Mouse (Mus musculus) liver, adult 2 months (tissue): ENCODE measurements around the gene Nol8. TPM values are rescaled to one million over a fixed set of nuclear protein-coding genes. Genes with fewer than 3 reads are reported as not detected.

ENCODE experiments used
- DNase-seq: peaks from one replicate; pipeline ENCODE4 v3.0.0-alpha.2; 2011; ENCODE audit warnings: low read depth, low spot score; ENCODE audit errors: extremely low read depth
- H3K27ac ChIP-seq: fragments of 200-500 bp; replicated peaks from 2 replicates; pipeline ENCODE4 v1.5.1; 2012; ENCODE audit warnings: low read depth, mild to moderate bottlenecking, control low read depth, inconsistent platforms, low read length; ENCODE audit not compliant: insufficient read depth
- H3K27me3 ChIP-seq: fragments of 200-500 bp; 2 replicates; pipeline ENCODE4 v1.6.1; 2012; ENCODE audit warnings: mild to moderate bottlenecking, moderate library complexity, low read length, inconsistent platforms; ENCODE audit not compliant: control insufficient read depth, insufficient read depth
- H3K36me3 ChIP-seq: fragments of 200-500 bp; 2 replicates; pipeline ENCODE4 v1.6.1; 2012; ENCODE audit warnings: low read length, inconsistent platforms; ENCODE audit not compliant: control insufficient read depth, insufficient read depth
- H3K4me1 ChIP-seq: fragments of 200-500 bp; 2 replicates; pipeline ENCODE4 v1.6.1; 2011; ENCODE audit warnings: low read length; ENCODE audit not compliant: control insufficient read depth, insufficient read depth
- H3K4me3 ChIP-seq: fragments of 200-500 bp; 2 replicates; pipeline ENCODE4 v1.5.1; 2011; ENCODE audit warnings: low read depth, mild to moderate bottlenecking, control low read depth, low read length, moderate library complexity; ENCODE audit not compliant: insufficient read depth
- H3K79me2 ChIP-seq: fragments of 200-500 bp; 2 replicates; pipeline ENCODE4 v1.6.1; 2012; ENCODE audit warnings: inconsistent platforms, mild to moderate bottlenecking, low read length, moderate library complexity; ENCODE audit not compliant: control insufficient read depth, insufficient read depth
- H3K9ac ChIP-seq: fragments of 200-500 bp; 2 replicates; pipeline ENCODE4 v1.6.1; 2012; ENCODE audit warnings: low read depth, mild to moderate bottlenecking, control low read depth, inconsistent platforms, low read length
- CTCF ChIP-seq: fragments of 200-500 bp; IDR thresholded peaks from 2 replicates; pipeline ENCODE4 v1.5.1; 2011; ENCODE audit warnings: low read depth, low read length, control low read depth
- POLR2A ChIP-seq: fragments of 200-500 bp; IDR thresholded peaks from 2 replicates; pipeline ENCODE4 v1.6.1; 2011; ENCODE audit warnings: low read length, control low read depth; ENCODE audit not compliant: insufficient read depth; ENCODE audit errors: extremely low read depth
- WGBS: fragments of 180-500 bp; shearing (Covaris S2); methylation state at CpG from one replicate; pipeline ENCODE4 v1.1.7; 2018; 5-methylcytosine and 5-hydroxymethylcytosine counted together
- polyA plus RNA-seq: library from polyadenylated mRNA; depleted of rRNA; stranded (reverse); fragments of >200 nt; gene quantifications from 2 replicates; pipeline ENCODE4 v1.2.3, GENCODE M21; 2012; rRNA removed
- total RNA-seq: library from RNA; depleted of rRNA; stranded (reverse); fragments of >200 nt; gene quantifications from 2 replicates; pipeline ENCODE4 v1.2.3, GENCODE M21; 2014; rRNA removed

Gene Nol8
- total and polyA plus RNA-seq, 2 experiments = 1.1 to 6.5 TPM

DNA sequence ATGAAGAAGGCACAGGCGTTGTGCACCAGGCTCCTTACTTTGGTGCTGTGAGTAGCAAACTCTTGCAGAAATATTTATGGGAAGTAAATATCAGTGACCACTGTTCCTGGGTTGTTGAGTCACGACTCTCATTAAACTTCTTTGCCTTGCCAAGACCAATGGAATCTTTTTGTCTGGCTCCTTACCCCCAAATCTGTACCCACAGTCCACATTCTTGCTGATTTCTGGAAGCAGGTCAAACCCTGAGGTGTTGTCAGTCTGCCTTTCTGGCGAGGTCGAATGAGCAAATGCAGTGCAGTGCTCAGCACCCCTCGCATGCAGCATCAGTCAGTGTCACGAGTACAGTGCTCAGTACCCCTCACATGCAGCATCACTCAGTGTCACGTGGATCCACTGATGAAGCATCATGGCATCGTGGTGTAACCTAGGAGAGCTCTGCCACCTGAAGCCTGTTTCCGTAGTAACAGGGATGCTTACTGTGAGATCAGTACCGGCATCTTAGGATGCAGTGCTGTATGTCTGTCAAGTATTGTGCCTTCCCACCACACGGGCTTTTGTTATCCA, 50.4 kb downstream of the Nol8 start:
- TF ChIP-seq POLR2A = no peak
- TF ChIP-seq CTCF = no peak
- H3K4me3 ChIP-seq = no peak overlapping the region
- peaks cover 44% of the 10 kb centered on the region for H3K36me3 ChIP-seq
- H3K9ac ChIP-seq = no peak overlapping the region
- no peak for DNase-seq
- H3K79me2 ChIP-seq = no peaks in the 10 kb centered on the region
- WGBS = 93% methylated on average over 11 of the region's 11 CpGs
- H3K27me3 ChIP-seq = no peaks in the 10 kb centered on the region
- no peak overlapping the region for H3K27ac ChIP-seq
- H3K4me1 ChIP-seq = no peaks in the 10 kb centered on the region

DNA sequence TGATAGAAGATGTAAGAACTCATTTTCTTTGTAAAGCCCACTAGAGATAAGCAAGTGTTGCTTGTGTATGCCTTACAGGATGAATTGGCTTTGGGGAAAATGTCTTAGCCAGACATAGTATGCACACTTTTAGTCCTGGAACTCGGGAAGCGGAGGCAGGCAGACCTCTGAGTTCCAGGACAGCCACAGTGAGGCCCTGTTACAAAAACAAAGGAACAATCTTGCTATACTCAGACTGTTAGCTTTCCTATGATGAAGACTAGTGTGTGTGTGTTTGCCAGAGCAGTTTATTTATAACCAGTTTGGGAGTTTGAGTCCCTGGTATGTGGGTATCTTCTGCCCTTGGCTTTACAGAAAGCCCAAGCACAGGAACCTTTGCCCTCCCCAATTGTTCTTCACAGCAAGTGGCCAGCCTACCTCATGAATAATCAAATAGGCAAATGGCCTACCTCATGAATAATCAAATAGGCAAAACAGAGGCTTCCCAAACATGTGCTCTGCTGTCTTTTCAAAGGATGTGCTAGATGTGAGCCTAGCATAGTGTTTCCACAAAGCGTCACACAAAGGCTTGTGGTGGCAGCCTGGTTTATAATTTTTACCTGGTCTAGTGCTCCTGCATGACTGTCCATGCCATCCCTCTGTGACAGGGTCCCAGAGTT, 53.3 kb downstream of the Nol8 start:
- no peak overlapping the region for H3K4me3 ChIP-seq
- H3K27ac ChIP-seq = no peak overlapping the region
- WGBS = 95% methylated on average over 3 of the region's 3 CpGs
- no peaks in the 10 kb centered on the region for H3K27me3 ChIP-seq
- DNase-seq = no peak
- no peak overlapping the region for H3K9ac ChIP-seq
- H3K79me2 ChIP-seq = no peaks in the 10 kb centered on the region
- H3K4me1 ChIP-seq = no peaks in the 10 kb centered on the region
- peaks cover 59% of the 10 kb centered on the region for H3K36me3 ChIP-seq
- TF ChIP-seq POLR2A = no peak
- TF ChIP-seq CTCF = no peak

DNA sequence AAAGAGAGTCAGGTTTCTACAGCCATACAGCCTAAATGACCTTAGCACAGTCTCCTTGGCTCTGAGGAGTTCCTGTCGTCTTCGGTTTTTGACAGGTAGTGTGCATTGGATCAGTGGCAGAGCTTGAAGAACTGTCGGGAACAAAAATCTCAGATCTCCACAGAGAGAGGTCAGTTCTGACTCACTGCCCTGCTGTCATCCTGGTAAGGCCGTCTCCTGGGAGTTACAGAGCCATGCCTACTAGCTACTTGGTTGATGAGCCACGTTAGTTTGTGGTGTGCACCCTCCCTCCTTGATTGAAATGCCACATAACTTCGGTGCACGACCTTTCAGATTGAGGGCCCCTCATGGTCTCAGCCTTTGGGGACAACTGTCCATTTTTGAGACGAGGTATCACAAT, 55.4 kb downstream of the Nol8 start:
- Histone ChIP-seq H3K27me3 (no peaks in the 10 kb centered on the region), H3K4me3 (no peak overlapping the region), H3K9ac (no peak overlapping the region), H3K79me2 (no peaks in the 10 kb centered on the region), H3K36me3 (peaks cover 54% of the 10 kb centered on the region), H3K27ac (no peak overlapping the region), H3K4me1 (no peaks in the 10 kb centered on the region)
- WGBS = 94% methylated on average over 8 of the region's 8 CpGs
- no peak for DNase-seq
- TF ChIP-seq CTCF (no peak), POLR2A (no peak)

DNA sequence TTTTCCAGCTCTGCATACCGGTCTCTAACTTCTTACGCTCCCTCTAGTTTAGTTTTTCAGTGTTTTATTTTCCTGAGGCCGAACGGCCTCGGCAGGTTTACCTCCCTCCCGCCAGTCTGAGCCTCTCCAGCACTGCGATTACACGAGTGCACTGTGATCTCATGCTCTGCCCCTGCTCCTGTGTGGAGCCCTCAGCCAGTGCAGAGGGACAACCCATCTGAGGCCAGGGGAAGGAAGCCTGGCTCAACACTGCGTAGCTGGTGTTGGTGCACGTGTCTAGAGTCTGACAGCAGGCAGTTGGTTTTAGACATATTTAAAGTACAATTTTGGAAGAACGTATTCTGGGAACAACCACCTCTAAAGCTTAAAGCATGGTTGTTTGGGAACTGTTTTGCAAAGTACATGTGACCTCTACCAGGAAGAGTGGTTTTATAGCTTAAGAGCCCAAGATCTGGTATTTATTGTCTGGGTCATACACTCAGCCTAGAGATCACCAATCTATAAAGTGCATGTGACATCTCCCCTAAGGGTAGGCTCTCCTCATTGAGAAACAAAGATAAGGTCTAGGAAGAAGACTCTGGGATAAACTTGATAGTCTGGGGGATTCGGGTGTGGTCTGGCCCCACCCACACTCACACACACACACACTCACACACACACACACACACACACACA, 59.3 kb downstream of the Nol8 start:
- H3K4me1 ChIP-seq = no peaks in the 10 kb centered on the region
- DNase-seq = no peak
- no peak overlapping the region for H3K4me3 ChIP-seq
- H3K9ac ChIP-seq = no peak overlapping the region
- 97% methylated on average over 12 of the region's 12 CpGs for WGBS
- H3K27me3 ChIP-seq = no peaks in the 10 kb centered on the region
- TF ChIP-seq CTCF (no peak), POLR2A (no peak)
- no peak overlapping the region for H3K27ac ChIP-seq
- H3K79me2 ChIP-seq = no peaks in the 10 kb centered on the region
- peaks cover 57% of the 10 kb centered on the region for H3K36me3 ChIP-seq

DNA sequence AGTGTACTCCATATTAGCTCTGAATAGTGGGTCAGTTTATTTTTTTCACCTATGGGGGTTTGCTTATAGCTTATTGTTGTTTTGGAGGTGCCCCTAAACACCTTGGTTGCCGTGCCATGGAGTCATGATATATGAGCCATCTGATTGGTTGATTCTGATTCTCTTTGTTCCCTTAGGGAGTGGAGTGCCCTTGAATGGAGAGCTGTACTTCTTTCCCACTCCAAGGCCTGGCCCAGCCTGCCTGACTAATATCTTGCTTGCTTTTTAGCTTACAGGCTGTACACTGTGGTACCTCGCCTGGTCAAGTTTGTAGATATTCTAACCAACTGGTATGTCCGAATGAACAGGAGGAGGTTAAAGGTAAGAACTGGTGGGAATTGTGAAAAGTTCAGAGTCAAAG, 66.4 kb downstream of the Nol8 start:
- H3K27me3 ChIP-seq = no peaks in the 10 kb centered on the region
- DNase-seq = no peak
- no peaks in the 10 kb centered on the region for H3K79me2 ChIP-seq
- H3K4me1 ChIP-seq = no peaks in the 10 kb centered on the region
- WGBS = 90% methylated on average over 3 of the region's 3 CpGs
- no peak overlapping the region for H3K9ac ChIP-seq
- no peak overlapping the region for H3K27ac ChIP-seq
- no peak overlapping the region for H3K4me3 ChIP-seq
- peaks cover 70% of the 10 kb centered on the region for H3K36me3 ChIP-seq
- TF ChIP-seq POLR2A (no peak), CTCF (no peak)

Other genes with a start within 250 kb of the Nol8 start
- 5.0 and 5.6 TPM in 2 replicates for gene Ippk, start 231.8 kb upstream of the Nol8 start, total RNA-seq
- gene Ippk, start 231.8 kb upstream of the Nol8 start, polyA plus RNA-seq = 3.2 and 3.9 TPM in 2 replicates
- gene Tes3-ps, start 159.8 kb upstream of the Nol8 start, total RNA-seq = 0.13 and 0.18 TPM in 2 replicates
- gene Tes3-ps, start 159.8 kb upstream of the Nol8 start, polyA plus RNA-seq = 0.04 TPM in 2 replicates
- gene Ecm2, start 148.3 kb upstream of the Nol8 start, total RNA-seq = 0.55 and 0.81 TPM in 2 replicates
- 0.07 and 0.15 TPM in 2 replicates for gene Ecm2, start 148.3 kb upstream of the Nol8 start, polyA plus RNA-seq
- gene Aspn, start 108.6 kb upstream of the Nol8 start, total RNA-seq = 0.13 and 0.65 TPM in 2 replicates
- not detected in 2 replicates for gene Aspn, start 108.6 kb upstream of the Nol8 start, polyA plus RNA-seq
- 0.54 and 0.55 TPM in 2 replicates for gene Omd, start 70.6 kb upstream of the Nol8 start, total RNA-seq
- gene Omd, start 70.6 kb upstream of the Nol8 start, polyA plus RNA-seq = not detected in 2 replicates
- 1.9 and 2.4 TPM in 2 replicates for gene Ogn, start 45.0 kb upstream of the Nol8 start, total RNA-seq
- 0.23 and 0.47 TPM in 2 replicates for gene Ogn, start 45.0 kb upstream of the Nol8 start, polyA plus RNA-seq
- 0.55 and 1.3 TPM in 2 replicates for gene Cenpp, start 293 bp upstream of the Nol8 start, total RNA-seq
- gene Cenpp, start 293 bp upstream of the Nol8 start, polyA plus RNA-seq = 0.12 TPM in 1 of 2 replicates, not detected in the other
- 15.9 and 22.4 TPM in 2 replicates for gene Iars, start 29.0 kb downstream of the Nol8 start, total RNA-seq
- gene Iars, start 29.0 kb downstream of the Nol8 start, polyA plus RNA-seq = 12.9 and 13.5 TPM in 2 replicates
- gene Gm30302, start 145.9 kb downstream of the Nol8 start, total RNA-seq = not detected in 2 replicates
- gene Gm30302, start 145.9 kb downstream of the Nol8 start, polyA plus RNA-seq = not detected in 2 replicates